Mouse (Mus musculus) retina, embryonic 14.5 days (tissue): Measurements from ENCODE around the gene Taf3.

ENCODE experiments used
- DNase-seq: peaks from one replicate; pipeline ENCODE4 v3.0.0-alpha.2; 2015; ENCODE audit warnings: low spot score

Taf3 gene

DNA sequence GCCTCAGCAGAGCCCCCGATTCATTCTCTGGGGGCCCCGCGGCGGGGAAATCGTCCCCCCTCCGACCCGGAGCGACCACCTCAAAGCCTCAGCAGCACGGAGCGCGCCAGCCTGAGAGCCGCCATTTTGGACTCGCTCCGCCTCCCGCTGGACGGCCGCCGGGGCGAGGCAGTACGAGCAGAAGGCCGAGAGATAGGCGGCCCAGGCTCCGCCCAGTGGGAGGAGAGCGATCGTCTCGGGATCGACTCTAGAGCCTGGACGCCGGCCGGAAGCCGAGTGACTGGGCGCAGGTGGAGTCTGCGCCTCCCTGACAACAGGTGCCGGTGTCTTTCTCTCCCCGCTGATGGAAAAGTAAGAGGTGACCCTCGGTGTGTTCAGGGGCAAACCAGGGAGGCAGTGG, at the start of gene Taf3:
Gene Taf3 (minus strand): TSS at position 136 of the 400 bp plus-strand sequence.
- DNase-seq, result peak; percentile 95

- DNase-seq, result no peak
Measured at GRCm38 (mm10) chr2:10094327-10095100, 46.1 kb upstream of the Taf3 start.

- no peak for DNase-seq
Measured at GRCm38 (mm10) chr2:10087256-10087850, 39.0 kb upstream of the Taf3 start.

DNA sequence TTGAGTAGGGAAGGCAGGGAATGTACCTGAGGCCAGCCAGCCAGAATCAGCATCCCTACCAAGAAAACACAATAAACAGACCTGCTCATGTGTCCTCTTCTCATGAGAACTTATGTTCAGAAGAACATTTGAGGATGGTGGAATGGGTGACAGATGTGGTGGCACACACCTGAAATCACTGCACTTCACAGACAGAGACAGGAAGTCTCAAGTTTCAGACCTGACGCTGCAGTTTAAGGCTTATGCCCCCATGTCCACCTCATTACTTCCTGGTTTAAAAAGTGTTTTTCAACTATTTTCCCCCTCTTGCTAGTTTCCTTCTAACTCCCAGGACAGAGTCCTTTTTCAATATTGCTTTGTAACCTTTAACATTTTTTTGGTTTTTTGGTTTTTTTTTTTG, 34.3 kb upstream of the Taf3 start:
- DNase-seq, result no peak

DNA sequence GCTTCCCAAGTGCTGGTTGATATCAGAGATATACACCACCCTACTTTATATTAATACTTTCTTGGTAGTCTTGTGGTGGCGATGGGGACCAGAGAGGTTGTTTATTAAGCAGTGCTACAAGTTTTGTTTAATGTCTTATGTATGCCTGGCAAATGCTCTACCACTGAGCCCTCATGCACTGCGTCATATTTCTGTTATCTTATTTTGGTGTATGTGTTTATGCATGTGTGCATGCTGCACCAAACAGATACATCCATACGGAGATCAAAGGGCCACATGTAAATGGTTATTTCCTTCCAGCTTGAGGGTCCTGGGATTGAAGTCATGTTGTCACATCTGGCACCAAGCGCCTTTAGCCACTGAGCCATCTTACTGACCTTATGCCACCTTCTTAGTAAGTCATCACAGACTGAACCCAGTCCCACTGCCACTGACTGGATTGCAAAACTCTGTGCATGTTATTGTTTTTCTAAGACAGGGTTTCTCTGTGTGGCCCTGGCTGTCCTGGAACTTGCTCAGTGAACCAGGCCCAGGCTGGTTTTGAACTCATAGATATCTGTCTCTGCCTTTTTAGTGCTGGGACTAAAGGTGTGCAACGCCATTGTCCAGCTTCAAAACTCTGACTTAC, 33.2 kb upstream of the Taf3 start:
- DNase-seq, result no peak

DNA sequence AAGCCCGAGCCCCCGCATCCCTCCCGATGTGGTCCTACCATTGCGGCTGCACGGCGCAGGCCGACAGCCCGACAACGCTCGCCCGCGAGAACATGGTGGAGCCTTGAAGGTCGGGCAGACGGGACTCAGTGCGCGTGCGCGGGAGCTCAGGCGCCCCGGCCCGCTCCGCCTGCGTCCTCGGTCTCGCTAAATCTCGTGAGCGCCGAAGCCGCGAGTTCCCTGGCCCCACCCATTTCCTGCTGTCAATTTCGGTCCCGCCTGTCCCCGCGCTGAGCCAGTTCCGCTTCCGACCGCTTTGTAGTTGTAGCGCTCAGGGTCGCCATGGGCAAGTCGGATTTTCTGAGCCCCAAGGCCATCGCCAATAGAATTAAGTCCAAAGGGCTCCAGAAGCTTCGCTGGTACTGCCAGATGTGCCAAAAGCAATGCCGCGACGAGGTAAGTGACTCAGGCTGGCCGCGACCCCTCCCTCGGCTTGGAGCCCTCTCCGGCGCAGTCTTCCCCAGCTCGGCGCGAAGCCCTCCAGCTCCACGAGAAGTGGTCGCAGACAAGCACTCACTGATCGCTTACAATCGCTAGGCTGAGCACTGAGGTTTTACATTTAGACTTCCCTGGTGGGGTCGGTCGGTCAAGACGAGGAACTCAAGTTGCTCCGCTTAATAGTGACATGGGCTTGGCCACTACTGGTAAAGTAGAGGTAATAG, 32.1 kb upstream of the Taf3 start, which contains the start of the genes Atp5c1 and Kin:
Gene Atp5c1 (minus strand): TSS at position 201 of the 701 bp plus-strand sequence.
Gene Kin (plus strand): TSS at position 284 of the 701 bp plus-strand sequence.
- DNase-seq, result peak; percentile 99

DNA sequence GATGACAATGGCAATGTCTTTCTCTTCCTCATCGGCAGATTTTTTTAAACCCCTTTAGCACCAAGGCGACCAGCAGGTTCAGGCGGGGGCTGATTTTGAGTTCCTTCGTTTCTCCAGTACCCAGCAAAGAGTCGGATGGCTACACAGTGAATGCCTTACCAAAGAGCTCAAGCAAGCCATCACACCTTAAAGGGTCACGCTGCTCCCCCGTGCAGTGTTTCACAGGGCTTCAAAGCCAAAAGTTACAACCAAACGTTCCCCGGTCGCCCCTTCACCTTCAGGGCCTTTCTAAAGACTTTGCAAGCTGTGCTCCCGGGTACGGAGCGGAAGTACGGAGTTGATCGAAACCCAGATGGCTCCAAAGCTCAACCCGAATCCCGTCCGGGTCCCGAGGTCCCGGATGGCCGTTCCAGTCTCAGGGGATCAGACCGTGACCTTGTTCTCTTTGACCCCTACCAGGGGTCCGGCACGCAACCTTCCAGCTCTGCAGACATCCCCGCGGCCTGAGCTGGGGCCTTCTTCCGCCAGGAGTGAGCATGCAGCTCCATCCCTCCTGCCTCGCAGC, 31.4 kb upstream of the Taf3 start:
- DNase-seq, result no peak

- no peak for DNase-seq
Measured at GRCm38 (mm10) chr2:10076675-10077074, 28.3 kb upstream of the Taf3 start.

DNA sequence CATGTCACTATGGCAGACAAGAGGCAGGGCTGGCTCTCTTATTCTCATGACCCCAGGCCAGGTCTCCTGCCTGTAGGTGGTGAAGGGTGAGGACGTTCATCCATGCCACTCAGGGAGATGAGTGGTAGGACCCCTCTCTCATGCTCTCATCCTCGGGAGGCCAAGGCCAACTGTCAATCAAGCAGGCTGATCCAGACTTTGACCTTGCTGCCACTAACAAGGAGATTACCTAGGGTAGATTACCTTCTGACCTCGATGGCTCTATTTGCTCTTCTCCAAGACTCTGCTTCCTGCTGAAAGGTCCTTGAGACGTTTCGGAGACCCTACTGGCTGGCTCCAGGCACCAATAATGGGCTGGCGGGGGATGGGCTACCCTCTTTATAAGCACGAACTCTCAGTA, 26.1 kb upstream of the Taf3 start:
- no peak for DNase-seq

DNA sequence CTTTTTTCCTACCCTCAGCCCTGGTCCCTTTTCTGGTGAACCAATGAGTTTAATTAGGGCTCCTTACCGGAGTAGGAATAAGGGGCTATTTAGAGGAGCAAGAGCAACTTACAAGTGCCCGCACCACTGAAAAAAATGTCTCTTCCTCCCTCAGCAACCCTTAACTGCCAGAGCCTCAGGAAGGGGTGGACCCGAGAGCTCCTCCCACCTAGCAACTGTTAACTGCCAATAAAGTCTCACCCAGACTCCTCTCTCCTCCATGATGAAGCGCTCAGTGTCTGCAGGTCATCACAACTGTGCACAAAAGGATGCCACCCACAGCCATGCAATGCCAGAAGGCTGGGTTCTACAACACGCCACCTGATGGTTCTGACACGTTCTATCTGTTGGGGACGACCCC, 23.4 kb upstream of the Taf3 start:
- no peak for DNase-seq

DNA sequence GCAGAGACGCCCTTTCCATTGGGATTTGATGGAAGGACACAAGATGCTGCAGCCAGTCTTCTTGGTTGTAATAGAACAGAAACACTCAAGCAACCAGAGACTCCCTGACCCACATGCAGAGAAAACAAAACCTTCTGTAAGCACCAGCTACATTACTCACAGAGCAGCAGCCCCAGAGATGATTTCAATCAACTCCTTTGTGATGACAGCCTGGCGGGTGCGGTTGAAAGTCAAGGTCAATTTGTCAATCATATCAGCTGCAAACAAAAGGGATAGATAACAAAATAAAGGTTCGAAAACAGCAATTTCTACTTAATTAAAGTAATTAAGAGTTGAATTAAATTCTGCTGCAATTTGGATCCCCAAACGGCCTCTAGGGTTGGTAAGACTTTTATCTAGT, 10.4 kb upstream of the Taf3 start:
- no peak for DNase-seq

DNA sequence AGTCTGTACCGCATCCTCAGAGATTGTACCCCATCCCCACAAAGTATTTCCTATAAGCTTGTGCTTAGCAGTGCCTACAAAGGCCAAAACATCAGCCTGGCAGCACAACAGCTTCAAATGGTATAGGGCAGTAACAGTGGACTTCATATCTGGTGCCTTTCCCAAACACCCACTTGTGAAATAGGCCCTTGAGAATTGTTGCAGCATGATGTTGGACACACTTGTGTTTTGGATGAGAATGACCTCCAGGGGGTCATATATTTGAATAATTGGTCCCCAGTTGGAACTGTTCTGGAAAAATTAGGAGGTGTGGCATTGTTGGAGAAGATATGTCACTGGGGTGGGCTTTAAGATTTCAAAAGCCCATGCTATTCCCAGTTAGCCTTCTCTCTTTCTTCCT, 3.6 kb upstream of the Taf3 start:
- DNase-seq, result no peak

GRCm38 (mm10) chr2:10050878-10051277, 2.5 kb upstream of the Taf3 start:
- no peak for DNase-seq

DNA sequence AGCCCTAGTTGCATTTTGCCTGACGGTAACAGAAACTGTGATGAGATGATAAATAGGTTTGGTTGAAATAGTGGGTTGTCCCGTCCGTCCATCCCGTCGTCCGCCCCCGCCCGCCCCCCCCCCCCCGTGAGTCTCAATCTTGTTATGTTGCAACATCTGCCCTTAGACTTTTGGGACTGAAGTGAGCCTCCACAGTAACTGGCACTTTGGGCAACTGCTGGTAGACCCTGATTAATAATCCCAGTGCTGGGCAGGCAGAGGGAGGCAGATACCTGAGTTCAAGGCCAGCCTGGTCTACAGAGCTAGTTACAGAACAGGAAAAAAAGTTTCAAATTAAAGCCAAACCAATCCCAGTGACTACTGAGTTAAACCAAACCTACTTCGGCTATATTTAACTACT, 1.1 kb upstream of the Taf3 start:
- no peak for DNase-seq

- DNase-seq, result peak; percentile 43
Measured at GRCm38 (mm10) chr2:10047758-10048436, 499 bp downstream of the Taf3 start.

DNA sequence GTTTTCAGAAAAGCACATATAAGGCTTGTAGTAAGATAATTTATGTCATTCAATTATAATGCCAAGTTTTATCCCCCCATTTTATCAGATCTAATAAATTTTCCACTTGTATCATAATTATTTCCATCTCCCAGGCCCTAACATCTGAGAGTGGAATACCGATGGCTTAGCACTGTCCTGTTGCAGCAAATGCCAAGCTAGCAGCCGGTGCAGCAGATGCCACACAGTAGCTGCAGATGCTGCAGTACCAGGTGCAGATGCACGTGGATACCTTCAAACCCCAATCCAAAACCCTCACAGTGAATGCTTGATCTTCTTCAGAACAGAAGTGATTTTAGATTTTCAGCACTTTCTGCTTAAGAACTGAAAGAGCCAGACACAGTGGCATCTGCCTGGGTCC, 13.4 kb downstream of the Taf3 start:
- no peak for DNase-seq

- DNase-seq, result no peak
Measured at GRCm38 (mm10) chr2:10033684-10034083, 14.7 kb downstream of the Taf3 start.

- DNase-seq, result no peak
Measured at GRCm38 (mm10) chr2:10029755-10030154, 18.6 kb downstream of the Taf3 start.

DNA sequence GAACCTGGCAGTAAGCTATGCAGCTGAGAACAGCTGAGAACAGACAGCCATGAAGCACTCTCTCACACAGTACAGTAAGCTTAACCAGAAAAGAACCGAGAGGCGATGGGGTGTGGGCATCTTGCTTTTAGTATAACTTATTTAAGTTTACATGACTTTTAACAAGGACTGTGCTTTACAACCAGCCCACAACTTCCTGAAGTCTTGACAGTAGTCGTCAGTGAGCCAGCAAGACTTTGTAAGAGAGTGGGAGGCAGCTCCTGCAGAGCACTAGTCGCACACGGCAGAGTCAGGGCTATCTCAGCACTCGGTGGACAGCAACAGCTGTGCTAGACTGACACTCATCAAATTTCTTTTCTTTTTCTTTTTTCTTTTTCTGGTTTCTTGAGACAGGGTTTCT, 24.1 kb downstream of the Taf3 start:
- no peak for DNase-seq

DNA sequence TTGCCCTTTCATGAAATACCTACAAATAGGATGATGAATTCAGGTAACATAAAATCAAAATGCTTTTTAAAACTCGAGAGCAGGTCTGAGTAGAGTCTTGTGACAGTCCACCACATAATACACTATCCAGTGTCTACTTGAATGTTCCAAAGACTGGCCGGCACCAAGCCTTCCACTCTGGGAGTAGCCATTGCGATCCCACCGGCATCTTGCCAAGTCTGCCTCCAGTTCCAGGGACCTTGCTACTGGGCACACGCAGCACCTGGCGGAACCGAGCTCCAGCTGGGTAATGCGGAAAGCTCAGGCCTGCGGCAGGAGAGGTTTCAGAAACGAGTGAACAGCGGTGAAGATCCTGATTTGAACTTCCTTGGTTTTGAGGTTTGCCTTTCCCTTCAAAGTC, 27.1 kb downstream of the Taf3 start:
- DNase-seq, result no peak

DNA sequence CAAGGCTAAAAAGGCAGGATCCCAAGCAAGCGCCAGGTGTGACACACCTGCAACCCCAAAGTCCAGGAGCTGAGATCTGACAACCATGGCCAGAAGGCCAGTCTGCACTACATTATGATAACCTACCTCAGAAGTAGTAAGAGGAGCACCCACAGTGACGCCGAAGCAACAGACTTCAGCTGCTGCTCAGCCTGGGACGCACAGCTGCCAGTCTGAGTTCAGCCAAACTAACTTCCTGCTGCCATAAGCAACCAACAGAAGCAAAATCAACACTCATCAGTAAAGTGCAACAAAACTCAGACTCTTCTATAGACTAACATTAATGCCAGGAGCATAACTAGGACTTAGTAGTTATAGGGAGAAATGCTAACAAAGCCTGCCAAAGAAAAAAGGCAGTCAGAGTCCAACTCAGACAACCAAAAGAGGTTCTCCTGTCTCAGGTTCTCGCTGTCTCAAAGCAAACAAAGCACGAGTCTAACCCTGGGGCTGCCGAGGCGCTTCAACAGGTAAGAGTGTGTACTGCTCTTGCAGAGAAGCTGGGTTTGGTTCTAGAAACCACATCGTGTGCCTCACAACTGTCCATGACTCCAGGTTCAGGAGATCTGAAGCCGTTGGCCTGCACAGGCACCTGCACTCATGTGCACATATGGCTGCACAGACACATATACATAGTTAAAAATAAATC, 33.3 kb downstream of the Taf3 start:
- DNase-seq, result no peak
